27 mouse cellular contexts compared by ENCODE assay signal in the genomic region with DNA sequence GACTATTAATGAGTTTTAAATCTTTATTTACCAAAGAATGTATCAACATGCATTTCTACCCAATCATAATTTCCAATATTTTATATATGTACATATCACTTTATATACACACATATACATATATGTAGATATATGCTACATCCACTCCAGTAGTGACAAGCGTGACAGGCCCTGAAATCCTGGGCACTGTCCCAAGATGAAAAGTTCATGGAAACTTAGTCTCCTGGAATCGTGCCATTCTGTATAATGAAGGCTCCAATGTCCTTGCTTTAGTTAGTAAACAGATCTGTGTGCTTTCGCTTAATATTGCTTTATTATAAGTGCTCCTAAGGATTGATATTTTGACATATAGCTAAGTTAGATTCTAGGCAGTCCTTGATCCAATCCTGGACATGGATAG.
DNase-seq lines count a peak whose midpoint lies in the region; ATAC-seq and TF ChIP-seq lines count a peak whose summit lies in the region.
"Had no signal": no experiment of that assay in that cellular context is flagged by ENCODE, and none has a peak within 500 bp of the region (broad histone marks: within the 10 kb centered on the region; RNA-seq: fewer than 3 reads in every experiment).

No protein-coding gene starts in this region.

- no peaks in the 10 kb centered on the region for H3K4me1 ChIP-seq in lung, embryonic 14.5 days (ENCODE audit: insufficient read depth)
- H3K4me1 ChIP-seq: forebrain, embryonic 10.5 days; forebrain, embryonic 13.5 days; heart, embryonic 12.5 days; heart, embryonic 15.5 days; hindbrain, embryonic 15.5 days; intestine, embryonic 15.5 days had no signal

- 64% methylated on average over 3 of the region's 3 CpGs for WGBS in lung, embryonic 14.5 days

- H3K36me3 ChIP-seq in lung, embryonic 14.5 days (ENCODE audit: insufficient read depth) = no peaks in the 10 kb centered on the region
- H3K36me3 ChIP-seq: forebrain, embryonic 10.5 days; G1E; heart, embryonic 12.5 days; heart, embryonic 15.5 days; hindbrain, embryonic 15.5 days; intestine, embryonic 15.5 days had no signal

- no peaks in the 10 kb centered on the region for H3K27me3 ChIP-seq in lung, embryonic 14.5 days (ENCODE audit: insufficient read depth, low read length)
- H3K27me3 ChIP-seq: CH12.LX; forebrain, embryonic 13.5 days; heart, embryonic 12.5 days; heart, embryonic 15.5 days; hindbrain, embryonic 15.5 days; intestine, embryonic 15.5 days; Patski had no signal

- H3K4me2 ChIP-seq in lung, embryonic 14.5 days = no peak overlapping the region
- H3K4me2 ChIP-seq: forebrain, embryonic 13.5 days; heart, embryonic 12.5 days; heart, embryonic 15.5 days; hindbrain, embryonic 15.5 days; intestine, embryonic 15.5 days had no signal

- no peak for TF ChIP-seq CTCF in lung, embryonic 14.5 days (IDR thresholded peaks at IDR 0.05; ENCODE audit: low read depth)

- no peak overlapping the region for H3K9ac ChIP-seq in lung, embryonic 14.5 days
- H3K9ac ChIP-seq: forebrain, embryonic 13.5 days; heart, embryonic 12.5 days; heart, embryonic 15.5 days; hindbrain, embryonic 15.5 days; intestine, embryonic 15.5 days had no signal

- DNase-seq in adrenal gland, adult 2 months = peak; percentile 70
- no peak for DNase-seq in adrenal gland, adult 18-20 months (ENCODE audit: low spot score in 2 of 2)
- peak; percentile 62 for DNase-seq in lung, embryonic 14.5 days
- no peak for DNase-seq in lung, postnatal 25 days (ENCODE audit: low spot score)
- peak; percentile 6 for DNase-seq in adrenal gland, postnatal 25 days
- DNase-seq in kidney, postnatal 4 days = no peak
- DNase-seq: B cell, adult 2 months; cerebellum, adult 18-20 months; cerebellum, adult 9-10 months; cerebellum, postnatal 14 days; gastrocnemius, adult 2 months; gastrocnemius, postnatal 14 days; heart, adult 18-20 months; heart, postnatal 10 days; heart, postnatal 4 days; kidney, adult 11 months had no signal

- no peak overlapping the region for H3K4me3 ChIP-seq in lung, embryonic 14.5 days (ENCODE audit: low read depth, low read length)
- H3K4me3 ChIP-seq: forebrain, embryonic 10.5 days; forebrain, embryonic 13.5 days; gastrocnemius, adult 2 months; heart, embryonic 12.5 days; heart, embryonic 15.5 days; hindbrain, embryonic 15.5 days; intestine, embryonic 15.5 days had no signal

- no peaks in the 10 kb centered on the region for H3K9me3 ChIP-seq in lung, embryonic 14.5 days (ENCODE audit: low read depth, low read length)
- H3K9me3 ChIP-seq: forebrain, embryonic 10.5 days; forebrain, embryonic 13.5 days; G1E; heart, embryonic 12.5 days; heart, embryonic 15.5 days; hindbrain, embryonic 15.5 days; intestine, embryonic 15.5 days had no signal

- no peak overlapping the region for H3K27ac ChIP-seq in lung, embryonic 14.5 days (ENCODE audit: low read depth)
- H3K27ac ChIP-seq: forebrain, embryonic 10.5 days; forebrain, embryonic 13.5 days; gastrocnemius, adult 2 months; heart, embryonic 15.5 days; hindbrain, embryonic 15.5 days; intestine, embryonic 15.5 days had no signal

- ATAC-seq in lung, embryonic 14.5 days (ENCODE audit: insufficient read depth) = no peak
- no peak for ATAC-seq in monocyte, adult 5-6 weeks (replicated peaks; ENCODE audit: insufficient number of reproducible peaks, low FRiP score, low TSS enrichment, poor library complexity, severe bottlenecking)
- ATAC-seq: forebrain, embryonic 13.5 days; forebrain, embryonic 16.5 days; intestine, embryonic 15.5 days; Patski had no signal

Comparison
In these comparisons a context has a peak if more than half of its experiments do, and no peak if none do; other contexts are left out.
1. DNase-seq: peak in adrenal gland, adult 2 months (single experiment), lung, embryonic 14.5 days (single experiment) and adrenal gland, postnatal 25 days (single experiment); none in adrenal gland, adult 18-20 months (0 of 2), lung, postnatal 25 days (single experiment) and kidney, postnatal 4 days (0 of 2).